Mouse (Mus musculus): Measurements from ENCODE around the gene Ntf5. TPM values are rescaled to one million over a fixed set of nuclear protein-coding genes. Genes with fewer than 3 reads are reported as not detected.
"Not testable (repeated sequence)": the region's sequence is repeated elsewhere in the genome, so short reads cannot be mapped to it uniquely, and the experiment has no call there.

Ntf5 gene
- polyA plus RNA-seq, 1 experiment from 2014 or later = 4.9 TPM

DNA sequence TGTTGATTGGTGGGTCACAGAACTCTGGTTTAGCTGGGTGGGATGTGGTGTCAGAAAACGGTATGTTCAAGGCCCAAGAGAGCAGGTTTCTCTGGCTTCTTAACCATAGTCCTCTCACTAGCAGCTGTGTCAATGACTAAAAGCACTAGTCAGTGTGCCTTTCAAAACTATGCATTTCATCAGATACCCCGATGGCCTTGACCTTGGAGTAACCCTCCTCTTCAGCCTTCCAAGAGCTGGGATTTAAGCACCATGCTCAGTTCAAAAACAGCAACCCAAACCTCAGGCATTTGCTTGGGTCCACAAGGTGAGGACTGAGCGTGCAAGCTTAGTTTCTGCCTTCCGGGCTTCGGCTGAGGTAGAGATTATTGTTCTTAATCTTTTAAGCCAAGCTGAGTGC is 41.1 kb upstream of the Ntf5 start:
- ATAC-seq (ENCODE audit: insufficient number of reproducible peaks, low FRiP score, low TSS enrichment, low read depth) = no peak
- 72% methylated on average over 5 of the region's 5 CpGs for WGBS
- H3K27ac ChIP-seq (replicated peaks) = no peak overlapping the region
- H3K9me3 ChIP-seq (replicated peaks) = no peaks in the 10 kb centered on the region
- peaks cover 21% of the 10 kb centered on the region for H3K27me3 ChIP-seq
- H3K4me1 ChIP-seq = peaks cover 21% of the 10 kb centered on the region
- H3K4me2 ChIP-seq (replicated peaks) = no peak overlapping the region
- H3K4me3 ChIP-seq (replicated peaks) = no peak overlapping the region
- no peak overlapping the region for H3K9ac ChIP-seq
- H3K36me3 ChIP-seq = peaks cover 43% of the 10 kb centered on the region

DNA sequence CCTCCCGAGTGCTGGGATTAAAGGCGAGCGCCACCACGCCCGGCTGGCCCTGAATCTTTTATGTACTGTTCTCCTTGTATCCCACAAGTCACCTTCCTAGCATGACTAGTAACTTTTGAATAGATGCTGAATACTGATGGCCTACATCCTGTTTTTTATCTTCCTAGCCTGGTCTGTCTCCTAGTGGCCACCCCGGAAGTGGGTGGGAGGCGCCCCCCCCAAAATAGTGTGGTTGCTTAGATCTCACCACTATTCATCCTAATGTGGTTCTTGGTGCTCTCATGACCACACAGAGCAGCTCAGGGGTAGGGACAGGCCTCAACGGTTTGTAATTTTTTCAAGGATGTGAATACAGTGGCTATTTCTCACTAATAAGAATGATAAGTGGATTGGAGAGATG is 38.9 kb upstream of the Ntf5 start:
- H3K36me3 ChIP-seq = peaks cover 66% of the 10 kb centered on the region

DNA sequence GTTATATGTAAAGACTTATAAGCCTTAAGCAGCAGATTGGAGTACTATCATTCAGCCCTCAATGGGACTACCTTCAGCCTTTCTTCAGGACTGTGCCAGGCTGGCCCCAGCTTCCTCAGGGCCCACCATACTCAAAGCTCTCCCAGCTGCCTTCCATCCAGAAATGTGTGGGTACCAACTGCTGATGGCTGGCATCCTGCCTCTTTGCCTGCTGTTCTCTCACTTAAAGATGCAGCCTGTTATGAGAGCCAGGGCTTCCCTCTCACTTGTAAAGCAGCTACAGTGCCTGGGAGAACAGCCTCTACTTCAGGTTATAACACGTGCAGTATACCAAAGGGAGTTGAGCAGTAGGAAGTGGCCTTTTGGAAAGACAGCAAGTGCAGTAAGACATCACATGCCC is 37.4 kb upstream of the Ntf5 start:
- ATAC-seq (ENCODE audit: insufficient number of reproducible peaks, low FRiP score, low TSS enrichment, low read depth) = no peak
- Histone ChIP-seq H3K27ac (replicated peaks) (no peak overlapping the region), H3K9ac (no peak overlapping the region), H3K36me3 (peaks cover 80% of the 10 kb centered on the region), H3K9me3 (replicated peaks) (no peaks in the 10 kb centered on the region), H3K4me3 (replicated peaks) (no peak overlapping the region), H3K4me1 (no peaks in the 10 kb centered on the region), H3K4me2 (replicated peaks) (no peak overlapping the region), H3K27me3 (no peaks in the 10 kb centered on the region)
- 84% methylated on average over 1 of the region's 1 CpGs for WGBS

More for the DNA sequence above, 38.9 kb upstream of the Ntf5 start:
- no peak overlapping the region for H3K4me2 ChIP-seq (replicated peaks)
- 94% methylated on average over 8 of the region's 8 CpGs for WGBS
- no peak for ATAC-seq (ENCODE audit: insufficient number of reproducible peaks, low FRiP score, low TSS enrichment, low read depth)
- peaks cover 12% of the 10 kb centered on the region for H3K4me1 ChIP-seq
- H3K9ac ChIP-seq = no peak overlapping the region
- no peak overlapping the region for H3K27ac ChIP-seq (replicated peaks)
- peaks cover 5% of the 10 kb centered on the region; the same call in 1 of the 2 replicates for H3K27me3 ChIP-seq
- H3K4me3 ChIP-seq (replicated peaks) = no peak overlapping the region
- H3K9me3 ChIP-seq (replicated peaks) = no peaks in the 10 kb centered on the region

DNA sequence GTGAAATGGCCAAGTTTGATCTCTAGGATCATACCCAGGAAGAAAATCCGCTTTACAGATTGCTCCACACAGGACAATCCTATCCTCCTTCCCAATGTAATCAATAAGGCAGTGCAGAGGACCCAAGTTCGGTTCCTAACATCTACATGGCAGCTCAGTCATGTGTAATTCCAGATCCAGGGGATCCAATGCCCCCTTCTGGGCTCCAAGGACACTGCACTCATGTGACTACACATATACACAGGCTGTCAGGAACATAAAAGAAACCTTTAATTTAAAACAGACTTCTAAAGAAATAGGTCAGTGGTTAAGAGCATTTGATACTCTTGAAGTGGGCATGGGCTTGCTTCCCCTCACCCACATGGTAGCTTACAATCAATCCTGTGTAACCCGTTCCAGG is 27.4 kb upstream of the Ntf5 start:
- WGBS = 66% methylated on average over 3 of the region's 3 CpGs
- Histone ChIP-seq H3K4me3 (replicated peaks) (no peak overlapping the region), H3K27me3 (no peaks in the 10 kb centered on the region), H3K4me1 (no peaks in the 10 kb centered on the region), H3K4me2 (replicated peaks) (no peak overlapping the region), H3K9ac (no peak overlapping the region), H3K9me3 (replicated peaks) (no peaks in the 10 kb centered on the region), H3K36me3 (peaks cover 95% of the 10 kb centered on the region), H3K27ac (replicated peaks) (no peak overlapping the region)
- no peak for ATAC-seq (ENCODE audit: insufficient number of reproducible peaks, low FRiP score, low TSS enrichment, low read depth)

DNA sequence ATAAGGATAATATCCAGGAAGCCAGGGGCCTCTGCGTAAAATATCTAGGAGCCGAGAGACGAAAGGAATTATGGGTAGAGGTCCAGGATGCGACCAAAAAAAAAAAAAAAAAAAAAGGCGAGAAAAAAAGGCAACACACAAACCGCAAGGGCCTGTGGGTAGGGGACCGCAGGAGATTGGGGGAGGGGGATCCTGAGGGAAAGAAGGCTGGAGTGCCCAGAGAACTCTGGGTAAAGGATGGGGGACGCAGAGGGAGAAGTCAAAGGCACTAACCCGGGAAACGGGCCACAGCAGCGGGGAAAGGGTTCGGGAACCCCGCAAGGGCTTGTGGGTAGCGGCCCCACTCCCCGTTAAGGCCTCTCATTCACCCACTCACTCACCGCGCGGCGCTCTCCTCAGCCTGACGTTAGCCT is 18.4 kb upstream of the Ntf5 start:
- peak; percentile 66 for ATAC-seq (ENCODE audit: insufficient number of reproducible peaks, low FRiP score, low TSS enrichment, low read depth)
- WGBS = under 1% methylated on average over 19 of the region's 20 CpGs

DNA sequence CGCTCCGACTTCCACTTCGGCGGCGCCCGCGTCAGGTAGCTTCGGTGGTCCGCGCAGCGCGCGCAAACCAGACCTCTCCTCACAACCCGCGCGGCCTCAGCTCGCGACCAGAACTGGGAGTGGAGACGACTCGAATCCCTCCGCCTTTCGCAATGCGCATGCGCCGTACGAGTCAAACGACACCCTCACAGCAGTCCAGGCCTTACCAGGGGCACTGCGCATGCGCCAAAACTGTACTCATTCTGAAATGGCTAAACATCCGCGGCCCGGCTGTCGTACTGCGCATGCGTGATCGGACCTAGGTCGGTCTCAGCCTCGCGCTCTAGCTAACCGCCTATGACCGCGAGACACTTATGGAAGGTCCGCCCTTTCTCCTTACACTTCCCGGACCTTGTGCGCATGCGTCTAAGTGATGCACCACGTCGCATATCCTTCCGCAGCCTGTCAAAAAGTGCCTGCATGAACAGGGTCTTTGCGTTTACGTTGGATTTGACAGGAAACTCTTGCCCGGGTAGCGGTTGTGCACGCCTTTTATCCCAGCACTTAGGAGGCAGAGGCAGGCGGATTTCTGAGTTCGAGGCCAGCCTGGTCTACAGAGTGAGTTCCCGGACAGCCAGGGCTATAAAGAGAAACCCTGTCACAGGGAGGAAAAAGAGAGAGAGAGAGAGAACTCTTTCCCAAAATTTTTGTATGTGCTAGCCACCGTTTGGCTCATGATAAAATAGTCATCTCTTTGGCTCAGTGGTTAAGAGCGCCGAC is 17.7 kb upstream of the Ntf5 start, which contains the start of gene Snrnp70:
Snrnp70 (minus strand) TSS at position 165 of the 759 bp plus-strand sequence.
- H3K4me3 ChIP-seq (replicated peaks) = peak within 1 kb of the TSS; percentile 80
- H3K9ac ChIP-seq = peak within 1 kb of the TSS; percentile 93
- no peaks in the 10 kb centered on the region for H3K27me3 ChIP-seq
- peak within 1 kb of the TSS; percentile 87 for H3K4me2 ChIP-seq (replicated peaks)
- H3K4me1 ChIP-seq = peaks cover 18% of the 10 kb centered on the region
- no peaks in the 10 kb centered on the region for H3K9me3 ChIP-seq (replicated peaks)
- H3K27ac ChIP-seq (replicated peaks) = peak within 1 kb of the TSS; percentile 99
- peaks cover 22% of the 10 kb centered on the region for H3K36me3 ChIP-seq
- 1% methylated on average over 60 of the region's 60 CpGs for WGBS
- ATAC-seq (ENCODE audit: insufficient number of reproducible peaks, low FRiP score, low TSS enrichment, low read depth) = peak; percentile 99

More for the DNA sequence above, 18.4 kb upstream of the Ntf5 start:
- peak overlapping the region; percentile 87 for H3K4me2 ChIP-seq (replicated peaks)
- no peaks in the 10 kb centered on the region for H3K9me3 ChIP-seq (replicated peaks)
- H3K27me3 ChIP-seq = no peaks in the 10 kb centered on the region
- H3K27ac ChIP-seq (replicated peaks) = peak overlapping the region; percentile 99
- H3K4me1 ChIP-seq = peaks cover 18% of the 10 kb centered on the region
- peak overlapping the region; percentile 93 for H3K9ac ChIP-seq
- H3K4me3 ChIP-seq (replicated peaks) = peak overlapping the region; percentile 80
- peaks cover 28% of the 10 kb centered on the region for H3K36me3 ChIP-seq

DNA sequence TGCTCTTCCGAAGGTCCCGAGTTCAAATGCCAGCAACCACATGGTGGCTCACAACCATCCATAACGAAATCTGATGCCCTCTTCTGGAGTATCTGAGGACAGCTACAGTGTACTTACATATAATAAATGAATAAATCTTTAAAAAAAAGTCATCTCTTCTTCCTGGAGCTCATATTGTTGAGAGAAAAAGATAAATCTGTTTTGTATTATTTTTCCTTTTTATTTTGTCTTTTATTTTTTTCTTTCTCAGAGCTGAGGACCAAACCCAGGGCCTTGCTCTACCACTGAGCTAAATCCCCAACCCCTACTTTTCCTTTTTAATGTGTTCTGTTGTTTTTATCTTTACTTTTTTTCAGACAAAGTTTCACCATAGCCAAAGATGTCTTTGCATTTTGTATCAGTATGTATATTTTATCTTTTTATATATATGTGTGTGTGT is 17.1 kb upstream of the Ntf5 start:
- not testable (repeated sequence) for H3K9ac ChIP-seq; H3K9me3 ChIP-seq (replicated peaks); H3K27me3 ChIP-seq
- 0% methylated on average over 3 of the region's 3 CpGs for WGBS
- ATAC-seq (ENCODE audit: insufficient number of reproducible peaks, low FRiP score, low TSS enrichment, low read depth) = peak; percentile 22; the same call in 1 of the 2 replicates
- peak overlapping the region; percentile 63 for H3K4me2 ChIP-seq (replicated peaks)
- peak overlapping the region; percentile 99 for H3K27ac ChIP-seq (replicated peaks)
- H3K4me1 ChIP-seq = peaks cover 18% of the 10 kb centered on the region
- peaks cover 18% of the 10 kb centered on the region for H3K36me3 ChIP-seq
- H3K4me3 ChIP-seq (replicated peaks) = peak overlapping the region; percentile 80

DNA sequence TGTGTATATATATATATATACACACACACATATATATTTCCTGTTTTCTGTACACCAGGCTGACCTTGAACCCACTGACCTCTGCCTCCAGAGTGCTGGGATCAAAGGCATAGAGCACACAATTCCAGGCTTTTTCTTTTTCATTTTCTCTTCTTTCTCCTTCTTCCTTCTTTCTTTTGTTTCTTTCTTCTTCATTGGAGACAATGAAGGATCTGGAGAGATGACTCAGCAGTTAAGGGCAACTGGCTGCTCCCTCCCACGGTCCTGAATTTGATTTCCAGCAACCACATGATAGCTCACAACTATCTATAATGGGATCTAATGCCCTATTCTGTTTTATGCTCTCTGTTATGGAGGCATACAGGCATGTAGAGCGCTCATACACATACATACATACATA is 16.7 kb upstream of the Ntf5 start:
- 80% methylated on average over 2 of the region's 2 CpGs for WGBS
- Histone ChIP-seq H3K27ac (replicated peaks) (no peak overlapping the region), H3K9ac (no peak overlapping the region), H3K4me2 (replicated peaks) (no peak overlapping the region), H3K4me1 (peaks cover 22% of the 10 kb centered on the region), H3K9me3 (replicated peaks) (no peaks in the 10 kb centered on the region), H3K36me3 (peaks cover 14% of the 10 kb centered on the region), H3K4me3 (replicated peaks) (no peak overlapping the region), H3K27me3 (no peaks in the 10 kb centered on the region)
- no peak for ATAC-seq (ENCODE audit: insufficient number of reproducible peaks, low FRiP score, low TSS enrichment, low read depth)

DNA sequence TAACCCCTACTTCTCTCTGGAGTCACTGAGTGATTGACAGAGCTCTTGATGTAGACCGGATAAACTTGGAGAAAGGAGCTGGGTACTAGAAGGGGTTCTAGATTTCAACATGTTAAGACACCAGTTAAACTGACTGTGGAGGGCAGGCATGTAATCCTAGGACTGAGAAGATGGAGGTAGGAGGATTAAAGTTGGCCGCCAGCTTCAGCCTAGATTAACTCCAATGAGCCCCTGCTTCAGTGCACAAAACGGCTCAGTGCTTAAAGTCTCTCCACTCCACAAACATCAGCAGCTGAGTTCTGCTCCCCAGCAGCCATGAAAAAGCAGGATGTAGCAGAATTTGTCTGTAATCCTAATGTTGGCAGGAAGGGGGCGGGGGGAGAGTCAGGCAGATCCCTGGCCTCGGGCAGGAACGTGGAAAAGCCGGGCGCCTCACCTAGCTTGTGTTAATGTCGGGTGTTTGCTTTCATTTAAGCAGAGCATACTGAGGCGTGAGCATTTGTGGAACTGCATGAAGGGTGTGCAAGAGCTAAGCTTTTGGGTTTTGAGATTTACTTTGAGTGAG is 11.9 kb upstream of the Ntf5 start:
- no peak for ATAC-seq (ENCODE audit: insufficient number of reproducible peaks, low FRiP score, low TSS enrichment, low read depth)
- H3K4me3 ChIP-seq (replicated peaks) = no peak overlapping the region
- H3K4me2 ChIP-seq (replicated peaks) = no peak overlapping the region
- no peaks in the 10 kb centered on the region for H3K36me3 ChIP-seq
- no peak overlapping the region for H3K27ac ChIP-seq (replicated peaks)
- WGBS = 44% methylated on average over 10 of the region's 10 CpGs
- H3K9ac ChIP-seq = no peak overlapping the region; the same call in 1 of the 2 replicates
- peaks cover 20% of the 10 kb centered on the region for H3K4me1 ChIP-seq
- no peaks in the 10 kb centered on the region for H3K9me3 ChIP-seq (replicated peaks)
- peaks cover 18% of the 10 kb centered on the region for H3K27me3 ChIP-seq

DNA sequence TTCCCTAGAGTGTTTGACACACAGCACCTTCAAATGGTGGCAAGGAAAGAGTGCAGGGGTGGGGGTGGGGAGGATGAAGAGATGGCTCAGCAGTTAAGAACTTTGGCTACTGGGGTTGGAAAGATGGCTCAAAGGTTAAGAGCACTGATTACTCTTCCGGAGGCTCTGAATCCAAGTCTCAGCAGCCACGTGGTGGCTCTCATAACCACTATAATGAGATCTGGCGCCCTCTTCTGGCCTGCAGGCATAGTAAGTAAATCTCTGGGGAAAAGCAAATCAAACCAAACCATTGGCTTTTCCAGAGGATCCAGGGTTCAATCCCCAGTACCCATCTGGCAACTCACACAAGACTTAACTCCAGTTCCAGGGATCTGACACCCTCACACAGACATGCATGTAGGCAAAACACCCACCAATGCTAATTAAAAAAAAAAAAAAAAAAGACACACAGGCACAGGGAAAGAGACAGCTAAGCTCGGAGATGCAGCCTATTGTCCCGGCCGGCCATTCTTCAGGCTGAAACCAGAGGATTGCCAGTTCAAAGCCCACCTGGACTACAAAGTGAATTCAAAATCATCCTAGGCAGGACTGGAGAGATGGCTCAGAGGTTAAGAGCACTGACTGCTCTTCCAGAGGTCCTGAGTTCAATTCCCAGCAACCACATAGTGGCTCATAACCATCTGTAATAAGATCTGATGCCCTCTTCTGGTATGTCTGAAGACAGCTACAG is 9.8 kb upstream of the Ntf5 start:
- no peak overlapping the region for H3K9ac ChIP-seq
- ATAC-seq (ENCODE audit: insufficient number of reproducible peaks, low FRiP score, low TSS enrichment, low read depth) = no peak
- H3K27me3 ChIP-seq = peaks cover 39% of the 10 kb centered on the region
- no peak overlapping the region for H3K27ac ChIP-seq (replicated peaks)
- peaks cover 24% of the 10 kb centered on the region for H3K4me1 ChIP-seq
- 35% methylated on average over 6 of the region's 6 CpGs for WGBS
- no peak overlapping the region for H3K4me2 ChIP-seq (replicated peaks)
- no peak overlapping the region for H3K4me3 ChIP-seq (replicated peaks)
- no peaks in the 10 kb centered on the region for H3K36me3 ChIP-seq
- H3K9me3 ChIP-seq (replicated peaks) = no peaks in the 10 kb centered on the region

All from embryonic facial prominence, embryonic 15.5 days (tissue).